Mouse (Mus musculus): Measurements from ENCODE around the gene Mtus2.
"Not testable (repeated sequence)": the region's sequence is repeated elsewhere in the genome, so short reads cannot be mapped to it uniquely, and the experiment has no call there.

Mtus2 gene

GRCm38 (mm10) chr5:147956821-147957564, at the start of gene Mtus2:
TSS of gene Mtus2 (plus strand) at chr5:147957320.
- peak; percentile 7 for DNase-seq (ENCODE audit: low read depth, low spot score)

- no peak for DNase-seq (ENCODE audit: low read depth, low spot score)
Observed at GRCm38 (mm10) chr5:147907851-147908250, 49.3 kb upstream of the Mtus2 start.

GRCm38 (mm10) chr5:147910807-147911509, 46.2 kb upstream of the Mtus2 start:
- DNase-seq (ENCODE audit: low read depth, low spot score): no peak

- no peak for DNase-seq (ENCODE audit: low read depth, low spot score)
Observed at GRCm38 (mm10) chr5:147911744-147912143, 45.4 kb upstream of the Mtus2 start.

GRCm38 (mm10) chr5:147913241-147913842, 43.8 kb upstream of the Mtus2 start:
- DNase-seq (ENCODE audit: low read depth, low spot score): no peak

GRCm38 (mm10) chr5:147915038-147915566, 42.0 kb upstream of the Mtus2 start:
- DNase-seq (ENCODE audit: low read depth, low spot score): no peak

- no peak for DNase-seq (ENCODE audit: low read depth, low spot score)
Observed at GRCm38 (mm10) chr5:147916171-147916570, 40.9 kb upstream of the Mtus2 start.

- no peak for DNase-seq (ENCODE audit: low read depth, low spot score)
Observed at GRCm38 (mm10) chr5:147918044-147918846, 38.9 kb upstream of the Mtus2 start.

- DNase-seq (ENCODE audit: low read depth, low spot score): no peak
Observed at GRCm38 (mm10) chr5:147924621-147925020, 32.5 kb upstream of the Mtus2 start.

- DNase-seq (ENCODE audit: low read depth, low spot score): no peak
Observed at GRCm38 (mm10) chr5:147925935-147926604, 31.1 kb upstream of the Mtus2 start.

GRCm38 (mm10) chr5:147928668-147929497, 28.2 kb upstream of the Mtus2 start:
- DNase-seq (ENCODE audit: low read depth, low spot score): no peak

- DNase-seq (ENCODE audit: low read depth, low spot score): no peak
Observed at GRCm38 (mm10) chr5:147935096-147935495, 22.0 kb upstream of the Mtus2 start.

GRCm38 (mm10) chr5:147939226-147939625, 17.9 kb upstream of the Mtus2 start:
- DNase-seq (ENCODE audit: low read depth, low spot score): no peak

GRCm38 (mm10) chr5:147945000-147945666, 12.0 kb upstream of the Mtus2 start:
- no peak for DNase-seq (ENCODE audit: low read depth, low spot score)

- no peak for DNase-seq (ENCODE audit: low read depth, low spot score)
Observed at GRCm38 (mm10) chr5:147949881-147950280, 7.2 kb upstream of the Mtus2 start.

- no peak for DNase-seq (ENCODE audit: low read depth, low spot score)
Observed at GRCm38 (mm10) chr5:147951751-147952150, 5.4 kb upstream of the Mtus2 start.

- not testable (repeated sequence) for DNase-seq (ENCODE audit: low read depth, low spot score)
Observed at GRCm38 (mm10) chr5:147953181-147953580, 3.9 kb upstream of the Mtus2 start.

- DNase-seq (ENCODE audit: low read depth, low spot score): no peak
Observed at GRCm38 (mm10) chr5:147955671-147956070, 1.4 kb upstream of the Mtus2 start.

GRCm38 (mm10) chr5:147956421-147956820, 699 bp upstream of the Mtus2 start:
- no peak for DNase-seq (ENCODE audit: low read depth, low spot score)

All from skeletal muscle tissue, adult 2 months (tissue).